Mouse (Mus musculus) neural tube, embryonic 15.5 days (tissue): ENCODE measurements around the gene Yipf1. TPM values are rescaled to one million over a fixed set of nuclear protein-coding genes. Genes with fewer than 3 reads are reported as not detected.
A peak's percentile ranks its signal among the peaks of the same experiment; 100 is the strongest.

ENCODE experiments used
- ATAC-seq: fragments of 200-750 bp; cut with Nextera tagmentation; 2 replicates; pipeline ENCODE4 v1.8.0; 2017; ENCODE audit warnings: mild to moderate bottlenecking, moderate TSS enrichment, moderate library complexity; ENCODE audit not compliant: low FRiP score
- H3K27ac ChIP-seq: fragments of 300-500 bp; sonication (generic); replicated peaks from 2 replicates; pipeline ENCODE4 v1.5.1; 2015; ENCODE audit warnings: mild to moderate bottlenecking, inconsistent platforms
- H3K27me3 ChIP-seq: fragments of 300-500 bp; sonication (generic); replicated peaks from 2 replicates; pipeline ENCODE4 v1.6.1; 2015; ENCODE audit warnings: inconsistent platforms
- H3K36me3 ChIP-seq: fragments of 300-500 bp; sonication (generic); 2 replicates; pipeline ENCODE4 v1.6.1; 2015; ENCODE audit warnings: inconsistent platforms
- H3K4me1 ChIP-seq: fragments of 300-500 bp; sonication (generic); 2 replicates; pipeline ENCODE4 v1.6.1; 2015; ENCODE audit warnings: inconsistent platforms
- H3K4me2 ChIP-seq: fragments of 300-500 bp; sonication (generic); 2 replicates; pipeline ENCODE4 v1.6.1; 2015; ENCODE audit warnings: inconsistent platforms, mild to moderate bottlenecking, moderate library complexity
- H3K4me3 ChIP-seq: fragments of 300-500 bp; sonication (generic); replicated peaks from 2 replicates; pipeline ENCODE4 v1.5.1; 2015; ENCODE audit warnings: mild to moderate bottlenecking, inconsistent platforms
- H3K9ac ChIP-seq: fragments of 300-500 bp; sonication (generic); replicated peaks from 2 replicates; pipeline ENCODE4 v1.6.1; 2015; ENCODE audit warnings: mild to moderate bottlenecking, inconsistent platforms
- H3K9me3 ChIP-seq: fragments of 300-500 bp; sonication (generic); replicated peaks from 2 replicates; pipeline ENCODE4 v1.6.1; 2016; ENCODE audit warnings: inconsistent platforms
- WGBS: fragments of 180-500 bp; shearing (Covaris S2); methylation state at CpG from one replicate; pipeline ENCODE4 v1.1.7; 2015; ENCODE audit warnings: mixed read lengths; 5-methylcytosine and 5-hydroxymethylcytosine counted together
- polyA plus RNA-seq: library from polyadenylated mRNA; unstranded; fragments of >200 nt; fragmentation: Nextera tagmentation; extraction: Ambion mirVana; gene quantifications from 2 replicates; pipeline ENCODE4 v1.2.1, GENCODE M21; 2015

Gene Yipf1
- polyA plus RNA-seq, 1 experiment from 2014 or later: 73.1 TPM

DNA sequence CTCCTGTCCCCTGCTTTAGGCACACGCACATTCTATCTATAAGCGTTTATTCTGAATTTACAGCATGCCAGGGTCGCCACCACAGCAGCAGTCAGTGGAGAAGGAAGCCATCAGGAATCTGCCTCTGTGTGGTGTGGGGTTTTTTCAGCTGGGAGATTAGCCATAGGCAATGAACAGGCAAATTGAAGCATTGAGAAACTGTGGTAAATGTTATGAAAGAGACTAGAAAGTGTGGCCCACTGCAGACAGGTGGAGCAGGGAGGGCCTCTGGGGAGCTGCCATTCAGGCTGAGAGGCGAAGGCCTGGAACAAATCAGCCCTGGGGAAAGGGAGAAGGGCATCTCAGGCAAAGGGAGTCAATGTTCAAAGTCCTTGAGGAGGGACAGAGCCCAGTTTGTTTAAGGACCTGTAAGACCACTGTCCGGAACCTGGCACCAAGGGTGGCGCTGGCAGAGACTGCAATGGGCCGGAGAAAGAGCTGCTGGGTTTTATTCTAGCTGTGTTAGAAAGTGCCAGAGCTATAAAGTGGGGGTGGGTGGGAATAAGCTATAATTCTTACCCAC, 14.3 kb upstream of the Yipf1 start:
- no peak overlapping the region for H3K4me2 ChIP-seq
- H3K27me3 ChIP-seq: no peaks in the 10 kb centered on the region
- H3K4me3 ChIP-seq: no peak overlapping the region
- no peaks in the 10 kb centered on the region for H3K9me3 ChIP-seq
- no peak overlapping the region for H3K9ac ChIP-seq
- no peaks in the 10 kb centered on the region for H3K36me3 ChIP-seq
- H3K27ac ChIP-seq: no peak overlapping the region
- 87% methylated on average over 7 of the region's 7 CpGs for WGBS
- no peaks in the 10 kb centered on the region for H3K4me1 ChIP-seq
- no peak for ATAC-seq

GRCm38 (mm10) chr4:107300371-107300770, 13.8 kb upstream of the Yipf1 start:
- Histone ChIP-seq H3K4me2 (no peak overlapping the region), H3K4me3 (no peak overlapping the region), H3K9me3 (no peaks in the 10 kb centered on the region), H3K36me3 (no peaks in the 10 kb centered on the region), H3K4me1 (no peaks in the 10 kb centered on the region), H3K27ac (no peak overlapping the region), H3K9ac (no peak overlapping the region), H3K27me3 (no peaks in the 10 kb centered on the region)
- WGBS: 79% methylated on average over 4 of the region's 4 CpGs
- ATAC-seq: no peak

DNA sequence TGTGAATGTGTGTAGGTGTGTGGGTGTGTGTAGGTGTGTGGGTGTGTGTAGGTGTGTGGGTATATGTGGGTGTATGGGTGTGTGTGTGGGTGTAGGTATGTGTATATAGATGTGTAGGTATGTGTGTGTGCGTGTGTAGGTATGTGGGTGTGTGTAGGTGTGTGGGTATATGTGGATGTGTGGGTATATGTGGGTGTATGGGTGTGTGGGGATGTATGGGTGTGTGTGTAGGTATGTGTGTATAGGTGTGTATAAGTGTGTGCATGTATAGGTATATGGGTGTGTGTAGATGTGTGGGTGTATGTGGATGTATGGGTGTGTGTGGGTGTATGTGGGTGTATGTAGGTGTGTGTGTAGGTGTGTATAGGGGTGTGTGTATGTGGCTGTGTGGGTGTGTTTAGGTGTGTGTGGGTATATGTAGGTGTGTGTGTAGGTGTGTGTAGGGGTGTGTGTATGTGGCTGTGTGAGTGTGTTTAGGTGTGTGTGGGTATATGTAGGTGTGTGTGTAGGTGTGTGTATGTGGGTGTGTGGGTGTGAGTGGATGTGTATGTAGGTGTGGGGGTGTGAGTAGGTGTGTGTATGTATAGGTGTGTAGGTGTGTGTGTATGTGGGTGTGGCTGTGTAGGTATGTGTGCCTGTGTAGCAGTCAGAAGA, 13.1 kb upstream of the Yipf1 start:
- Histone ChIP-seq H3K9ac (no peak overlapping the region), H3K27ac (no peak overlapping the region), H3K27me3 (no peaks in the 10 kb centered on the region), H3K4me1 (no peaks in the 10 kb centered on the region), H3K36me3 (no peaks in the 10 kb centered on the region), H3K4me2 (no peak overlapping the region), H3K9me3 (no peaks in the 10 kb centered on the region), H3K4me3 (no peak overlapping the region)
- 97% methylated on average over 1 of the region's 1 CpGs for WGBS
- ATAC-seq: no peak

DNA sequence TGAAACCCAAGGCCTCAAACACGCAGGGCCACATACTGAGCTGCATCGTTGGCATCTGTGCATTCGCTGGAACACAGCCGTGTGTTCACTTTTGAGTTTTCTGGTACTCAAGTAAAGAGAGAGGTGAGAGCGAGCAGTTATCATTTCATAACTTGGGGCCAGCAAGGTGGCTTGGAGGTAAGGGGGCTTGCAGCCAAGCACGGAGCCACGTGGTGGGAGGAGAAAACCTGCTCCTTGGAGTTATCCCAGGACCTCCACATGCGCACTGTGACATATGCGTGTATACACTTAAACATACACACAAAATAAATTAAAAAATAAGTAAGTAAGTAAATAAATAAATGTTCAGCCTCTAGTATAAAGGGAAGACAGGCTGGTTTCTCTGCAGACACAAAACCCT, 11.9 kb upstream of the Yipf1 start:
- no peak for ATAC-seq
- H3K27ac ChIP-seq: no peak overlapping the region
- no peaks in the 10 kb centered on the region for H3K36me3 ChIP-seq
- no peaks in the 10 kb centered on the region for H3K4me1 ChIP-seq
- WGBS: 89% methylated on average over 9 of the region's 9 CpGs
- H3K27me3 ChIP-seq: no peaks in the 10 kb centered on the region
- H3K4me3 ChIP-seq: no peak overlapping the region
- H3K9ac ChIP-seq: no peak overlapping the region
- H3K9me3 ChIP-seq: no peaks in the 10 kb centered on the region
- no peak overlapping the region for H3K4me2 ChIP-seq

DNA sequence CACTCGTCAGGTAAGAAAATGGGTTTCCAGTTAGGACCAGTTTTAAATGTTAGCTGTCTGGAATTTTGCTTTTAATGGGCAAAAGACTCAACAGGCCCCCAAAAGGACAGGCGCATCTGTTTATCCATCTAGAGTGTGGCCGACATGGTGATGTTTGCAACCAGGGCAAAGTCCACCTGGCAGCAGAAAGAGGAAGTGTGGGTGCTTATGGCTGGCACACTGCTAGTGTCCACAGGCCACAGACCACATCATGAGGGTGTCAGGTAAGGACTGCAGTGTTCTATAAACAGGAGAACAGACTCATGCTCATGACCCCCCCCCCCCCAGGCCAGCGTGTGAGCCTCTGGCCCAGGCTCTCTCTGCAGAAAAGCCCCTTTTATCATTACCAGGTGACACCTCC, 11.3 kb upstream of the Yipf1 start:
- Histone ChIP-seq H3K4me1 (no peaks in the 10 kb centered on the region), H3K9ac (no peak overlapping the region), H3K27ac (no peak overlapping the region), H3K36me3 (no peaks in the 10 kb centered on the region), H3K4me2 (no peak overlapping the region), H3K27me3 (no peaks in the 10 kb centered on the region), H3K9me3 (no peaks in the 10 kb centered on the region), H3K4me3 (no peak overlapping the region)
- no peak for ATAC-seq
- 82% methylated on average over 4 of the region's 4 CpGs for WGBS

DNA sequence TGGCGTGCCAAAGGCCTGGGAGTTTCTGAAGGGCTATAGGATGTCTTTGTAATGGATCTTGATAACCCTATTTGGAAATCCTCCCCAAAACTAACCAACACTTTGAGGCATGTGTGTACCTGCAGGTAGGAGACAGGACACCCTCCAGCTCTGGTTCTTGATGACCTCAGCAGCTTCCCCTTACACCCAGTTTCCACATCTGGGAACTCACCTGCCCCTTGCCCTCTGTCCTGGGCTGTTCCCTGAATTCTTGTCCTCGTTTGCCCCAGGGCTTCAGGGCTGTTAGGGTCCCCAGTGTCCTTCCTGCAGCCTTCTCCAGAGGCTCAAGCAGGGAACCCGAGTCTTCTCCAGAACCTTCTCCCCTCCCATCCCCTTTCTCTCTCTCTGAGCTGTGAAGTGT, 10.6 kb upstream of the Yipf1 start:
- no peaks in the 10 kb centered on the region for H3K9me3 ChIP-seq
- no peaks in the 10 kb centered on the region for H3K4me1 ChIP-seq
- ATAC-seq: no peak
- H3K9ac ChIP-seq: no peak overlapping the region
- no peak overlapping the region for H3K27ac ChIP-seq
- no peak overlapping the region for H3K4me2 ChIP-seq
- 60% methylated on average over 3 of the region's 3 CpGs for WGBS
- no peak overlapping the region for H3K4me3 ChIP-seq
- H3K36me3 ChIP-seq: no peaks in the 10 kb centered on the region
- H3K27me3 ChIP-seq: no peaks in the 10 kb centered on the region

- ATAC-seq: no peak
- Histone ChIP-seq H3K4me2 (no peak within 1 kb of the TSS), H3K36me3 (no peaks in the 10 kb centered on the region), H3K4me3 (no peak within 1 kb of the TSS), H3K4me1 (no peaks in the 10 kb centered on the region), H3K27me3 (no peaks in the 10 kb centered on the region), H3K9me3 (no peaks in the 10 kb centered on the region), H3K9ac (no peak within 1 kb of the TSS), H3K27ac (no peak within 1 kb of the TSS)
- WGBS: 66% methylated on average over 6 of the region's 6 CpGs
Observed at GRCm38 (mm10) chr4:107306966-107307365, 7.2 kb upstream of the Yipf1 start, which contains the start of gene Dio1. TSS of gene Dio1 (minus strand) at chr4:107307169.

GRCm38 (mm10) chr4:107314479-107314805, 279 bp downstream of the Yipf1 start:
- 8% methylated on average over 7 of the region's 7 CpGs for WGBS
- peaks cover 28% of the 10 kb centered on the region for H3K36me3 ChIP-seq
- no peak for ATAC-seq
- peak overlapping the region; percentile 67 for H3K9ac ChIP-seq
- H3K4me1 ChIP-seq: peaks cover 19% of the 10 kb centered on the region
- H3K9me3 ChIP-seq: no peaks in the 10 kb centered on the region
- no peaks in the 10 kb centered on the region for H3K27me3 ChIP-seq
- H3K4me2 ChIP-seq: peak overlapping the region; percentile 78
- 0 out of 2 replicates have a peak overlapping the region, but pooled peaks have one; percentile 58 for H3K27ac ChIP-seq
- peak overlapping the region; percentile 74 for H3K4me3 ChIP-seq

GRCm38 (mm10) chr4:107318646-107319045, 4.5 kb downstream of the Yipf1 start:
- ATAC-seq: no peak
- Histone ChIP-seq H3K4me2 (no peak overlapping the region), H3K9me3 (no peaks in the 10 kb centered on the region), H3K9ac (no peak overlapping the region), H3K27ac (no peak overlapping the region), H3K27me3 (no peaks in the 10 kb centered on the region), H3K4me1 (peaks cover 13% of the 10 kb centered on the region), H3K4me3 (no peak overlapping the region), H3K36me3 (peaks cover 62% of the 10 kb centered on the region)
- 86% methylated on average over 8 of the region's 8 CpGs for WGBS

DNA sequence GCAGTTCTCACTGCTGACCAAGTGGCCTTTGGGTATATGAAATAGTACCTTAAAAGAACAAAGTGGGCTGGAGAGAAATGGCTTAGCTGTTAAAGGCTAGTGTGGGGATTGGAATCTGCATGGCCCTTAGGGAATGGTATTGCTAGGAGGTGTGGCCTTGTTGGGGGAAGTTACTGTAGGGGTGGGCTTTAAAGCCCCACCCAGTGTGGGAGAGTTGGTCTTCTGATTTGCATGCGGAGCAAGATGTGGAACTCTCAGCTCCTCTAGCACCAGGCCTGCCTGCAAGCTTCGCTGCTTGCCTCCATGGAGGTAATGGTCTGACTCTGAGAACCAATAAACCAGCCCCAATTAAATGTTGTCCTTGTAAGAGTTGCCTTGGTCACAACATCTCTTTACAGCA, 6.9 kb downstream of the Yipf1 start:
- WGBS: 80% methylated on average over 2 of the region's 2 CpGs
- Histone ChIP-seq H3K4me2 (no peak overlapping the region), H3K27ac (no peak overlapping the region), H3K27me3 (no peaks in the 10 kb centered on the region), H3K9ac (no peak overlapping the region), H3K4me3 (no peak overlapping the region), H3K36me3 (peaks cover 75% of the 10 kb centered on the region), H3K4me1 (no peaks in the 10 kb centered on the region), H3K9me3 (no peaks in the 10 kb centered on the region)
- no peak for ATAC-seq

- Histone ChIP-seq H3K27ac (no peak overlapping the region), H3K36me3 (peaks cover 64% of the 10 kb centered on the region), H3K4me1 (no peaks in the 10 kb centered on the region), H3K4me2 (no peak overlapping the region), H3K4me3 (no peak overlapping the region), H3K9ac (no peak overlapping the region), H3K9me3 (no peaks in the 10 kb centered on the region), H3K27me3 (no peaks in the 10 kb centered on the region)
- 95% methylated on average over 2 of the region's 2 CpGs for WGBS
- ATAC-seq: no peak
Observed at GRCm38 (mm10) chr4:107323113-107323512, 8.9 kb downstream of the Yipf1 start.

DNA sequence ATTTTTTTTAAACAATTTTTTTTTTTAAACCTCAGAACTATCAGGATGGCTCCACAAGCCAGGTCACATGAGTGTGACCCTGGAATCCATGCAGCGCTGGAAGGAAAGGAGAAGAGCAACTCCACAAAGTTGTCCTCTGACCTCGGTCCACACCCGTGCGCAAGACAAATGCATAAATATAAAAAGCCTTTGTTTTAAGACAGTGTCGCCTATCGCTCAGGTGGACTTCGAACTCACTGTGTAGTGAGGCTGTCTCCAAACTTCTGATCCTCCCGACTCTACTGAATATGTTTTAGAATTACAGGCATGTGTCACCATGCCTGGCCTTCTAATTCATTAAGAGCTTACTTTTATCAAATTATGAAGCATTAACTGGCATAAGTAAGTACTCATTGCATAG, 14.4 kb downstream of the Yipf1 start:
- H3K27ac ChIP-seq: no peak overlapping the region
- no peak overlapping the region for H3K4me3 ChIP-seq

More for the DNA sequence above, 14.4 kb downstream of the Yipf1 start:
- WGBS: 96% methylated on average over 8 of the region's 8 CpGs
- no peak for ATAC-seq
- Histone ChIP-seq H3K27me3 (no peaks in the 10 kb centered on the region), H3K4me2 (no peak overlapping the region), H3K4me1 (no peaks in the 10 kb centered on the region), H3K36me3 (peaks cover 33% of the 10 kb centered on the region), H3K9ac (no peak overlapping the region), H3K9me3 (no peaks in the 10 kb centered on the region)
